Mouse (Mus musculus): ENCODE data around the gene Mup4.
"Not testable (repeated sequence)": the region's sequence is repeated elsewhere in the genome, so short reads cannot be mapped to it uniquely, and the experiment has no call there.

The Mup4 gene

GRCm38 (mm10) chr4:59960610-59961009 lies at the start of gene Mup4:
TSS of gene Mup4 (minus strand) at chr4:59960710.
- DNase-seq: no peak

GRCm38 (mm10) chr4:59997894-59998293 lies 37.4 kb upstream of the Mup4 start:
- DNase-seq: not testable (repeated sequence)

GRCm38 (mm10) chr4:59963405-59964344 lies 3.2 kb upstream of the Mup4 start, which contains the start of gene Mup6:
TSS of gene Mup6 (plus strand) at chr4:59964294.
- DNase-seq: no peak

- no peak for DNase-seq
Measured at GRCm38 (mm10) chr4:59937543-59937942, 23.0 kb downstream of the Mup4 start.

GRCm38 (mm10) chr4:59932505-59933281 lies 27.8 kb downstream of the Mup4 start:
- peak; percentile 31 to 46 for DNase-seq

- DNase-seq: peak; percentile 78 to 84
Measured at GRCm38 (mm10) chr4:59928347-59928746, 32.2 kb downstream of the Mup4 start.

- DNase-seq: no peak
Measured at GRCm38 (mm10) chr4:59927666-59928065, 32.8 kb downstream of the Mup4 start.

- no peak for DNase-seq
Measured at GRCm38 (mm10) chr4:59925082-59925481, 35.4 kb downstream of the Mup4 start.

GRCm38 (mm10) chr4:59917966-59918365 lies 42.5 kb downstream of the Mup4 start:
- DNase-seq: no peak

GRCm38 (mm10) chr4:59914608-59915403 lies 45.7 kb downstream of the Mup4 start, which contains the start of gene Slc46a2:
TSS of gene Slc46a2 (minus strand) at chr4:59915056.
- DNase-seq: peak; percentile 71 to 72

- DNase-seq: no peak
Measured at GRCm38 (mm10) chr4:59908785-59909184, 51.7 kb downstream of the Mup4 start.

GRCm38 (mm10) chr4:59907657-59908230 lies 52.8 kb downstream of the Mup4 start:
- DNase-seq: no peak

- DNase-seq: no peak
Measured at GRCm38 (mm10) chr4:59907092-59907491, 53.4 kb downstream of the Mup4 start.
